Mouse (Mus musculus) macrophage (primary cell): ENCODE measurements around the gene Abhd14a. TPM values are rescaled to one million over a fixed set of nuclear protein-coding genes. Genes with fewer than 3 reads are reported as not detected.
"Not testable (repeated sequence)": the region's sequence is repeated elsewhere in the genome, so short reads cannot be mapped to it uniquely, and the experiment has no call there.

Source experiments
- H3K27ac ChIP-seq: fragments of 350-480 bp; formaldehyde crosslinking; 2 replicates; pipeline ENCODE4 v1.9.0; 2021
- H3K36me3 ChIP-seq: fragments of 350-480 bp; formaldehyde crosslinking; 2 replicates; pipeline ENCODE4 v1.9.0; 2021; ENCODE audit errors: inconsistent target
- H3K4me3 ChIP-seq: fragments of 350-480 bp; formaldehyde crosslinking; 2 replicates; pipeline ENCODE4 v1.9.0; 2021; ENCODE audit errors: inconsistent target
- H3K79me2 ChIP-seq: fragments of 350-480 bp; formaldehyde crosslinking; 2 replicates; pipeline ENCODE4 v1.9.0; 2021; ENCODE audit errors: inconsistent target
- WGBS: methylation state at CpG from one replicate; pipeline ENCODE4 v1.1.7; 2026; ENCODE audit warnings: inconsistent platforms; ENCODE audit not compliant: missing documents; 5-methylcytosine and 5-hydroxymethylcytosine counted together
- polyA plus RNA-seq: library from polyadenylated mRNA; stranded (reverse); fragments of 250-400 nt; gene quantifications from 3 replicates; pipeline ENCODE4 v1.2.4, GENCODE M21; 2018; ENCODE audit warnings: inconsistent platforms
- total RNA-seq, 78 experiments: library from RNA; depleted of rRNA; stranded (reverse); fragments of 250-400 nt; gene quantifications; 1 replicate in 9 of 78; 2 replicates in 24 of 78; 3 replicates in 43 of 78; 4 replicates in 2 of 78; pipeline ENCODE4 v1.2.4; 2018; ENCODE audit warnings: inconsistent platforms in 56 of 78

Gene Abhd14a
- 1 to 10 TPM in 20 of 26 experiments, under 1 TPM in 1, not detected in 5; 0.98 to 8.7 (median 2.8) TPM for total RNA-seq (2018; cell fraction: chromatin; rRNA removed)
- 1 to 10 TPM; 1.5 to 9.6 (median 3.8) TPM for total RNA-seq (2018; cell fraction: cytosol; rRNA removed)
- total RNA-seq (2018; cell fraction: nucleus; rRNA removed), result 10 to 100 TPM in 1 of 26 experiments, 1 to 10 TPM in 24, under 1 TPM in 1; 0.67 to 11.0 (median 2.1) TPM
- 3.5 to 10.0 TPM (median 5.9 TPM) in 3 replicates for polyA plus RNA-seq

- under 1% methylated on average over 22 of the region's 24 CpGs for WGBS
- H3K27ac ChIP-seq, result peak within 1 kb of the TSS; percentile 27; the same call in 1 of the 2 replicates
- no peaks in the 10 kb centered on the region for H3K79me2 ChIP-seq
Observed at GRCm38 (mm10) chr9:106447348-106447747, at the start of gene Abhd14a, which contains the start of gene Abhd14b. Abhd14a (minus strand) TSS chr9:106447678. Abhd14b (plus strand) TSS chr9:106447459.

GRCm38 (mm10) chr9:106487602-106488001 is 40.1 kb upstream of the Abhd14a start:
- WGBS, result 97% methylated on average over 6 of the region's 6 CpGs
- not testable (repeated sequence) for H3K27ac ChIP-seq, H3K4me3 ChIP-seq, H3K79me2 ChIP-seq
- peaks cover 26% of the 10 kb centered on the region; the same call in 1 of the 2 replicates for H3K36me3 ChIP-seq

More at GRCm38 (mm10) chr9:106447348-106447747, at the start of gene Abhd14a, which contains the start of gene Abhd14b:
- Histone ChIP-seq H3K4me3 (peak within 1 kb of the TSS; percentile 56), H3K36me3 (no peaks in the 10 kb centered on the region)

- no peak overlapping the region for H3K27ac ChIP-seq
- no peak overlapping the region for H3K4me3 ChIP-seq
- peaks cover 36% of the 10 kb centered on the region; the same call in 1 of the 2 replicates for H3K36me3 ChIP-seq
- no peaks in the 10 kb centered on the region; the same call in 1 of the 2 replicates for H3K79me2 ChIP-seq
- 94% methylated on average over 10 of the region's 10 CpGs for WGBS
Observed at GRCm38 (mm10) chr9:106485076-106485475, 37.6 kb upstream of the Abhd14a start.

- peaks cover 13% of the 10 kb centered on the region for H3K79me2 ChIP-seq
- H3K27ac ChIP-seq, result no peak overlapping the region
- WGBS, result 97% methylated on average over 17 of the region's 17 CpGs
- H3K4me3 ChIP-seq, result no peak overlapping the region
- peaks cover 36% of the 10 kb centered on the region; the same call in 1 of the 2 replicates for H3K36me3 ChIP-seq
Observed at GRCm38 (mm10) chr9:106483606-106484005, 36.1 kb upstream of the Abhd14a start.

- Histone ChIP-seq H3K4me3 (no peak overlapping the region), H3K27ac (no peak overlapping the region), H3K79me2 (peaks cover 18% of the 10 kb centered on the region), H3K36me3 (peaks cover 36% of the 10 kb centered on the region; the same call in 1 of the 2 replicates)
- WGBS, result 97% methylated on average over 10 of the region's 10 CpGs
Observed at GRCm38 (mm10) chr9:106483136-106483535, 35.7 kb upstream of the Abhd14a start.

- Histone ChIP-seq H3K27ac (no peak overlapping the region), H3K79me2 (peaks cover 22% of the 10 kb centered on the region), H3K4me3 (no peak overlapping the region), H3K36me3 (peaks cover 36% of the 10 kb centered on the region; the same call in 1 of the 2 replicates)
- WGBS, result 88% methylated on average over 14 of the region's 17 CpGs
Observed at GRCm38 (mm10) chr9:106482578-106483115, 35.2 kb upstream of the Abhd14a start.

- Histone ChIP-seq H3K27ac (no peak overlapping the region), H3K36me3 (peaks cover 36% of the 10 kb centered on the region; the same call in 1 of the 2 replicates), H3K4me3 (no peak overlapping the region), H3K79me2 (peaks cover 26% of the 10 kb centered on the region)
- WGBS, result 90% methylated on average over 12 of the region's 13 CpGs
Observed at GRCm38 (mm10) chr9:106481676-106482075, 34.2 kb upstream of the Abhd14a start.

- Histone ChIP-seq H3K36me3 (peaks cover 36% of the 10 kb centered on the region; the same call in 1 of the 2 replicates), H3K4me3 (no peak overlapping the region), H3K79me2 (peaks cover 26% of the 10 kb centered on the region), H3K27ac (no peak overlapping the region)
- 47% methylated on average over 15 of the region's 15 CpGs for WGBS
Observed at GRCm38 (mm10) chr9:106481075-106481474, 33.6 kb upstream of the Abhd14a start.

GRCm38 (mm10) chr9:106480541-106480940 is 33.1 kb upstream of the Abhd14a start:
- Histone ChIP-seq H3K4me3 (no peak overlapping the region), H3K36me3 (peaks cover 36% of the 10 kb centered on the region; the same call in 1 of the 2 replicates), H3K79me2 (peaks cover 29% of the 10 kb centered on the region), H3K27ac (no peak overlapping the region)
- WGBS, result 95% methylated on average over 6 of the region's 7 CpGs

- Histone ChIP-seq H3K4me3 (peak overlapping the region; percentile 87), H3K79me2 (peaks cover 38% of the 10 kb centered on the region), H3K27ac (no peak overlapping the region), H3K36me3 (peaks cover 24% of the 10 kb centered on the region; the same call in 1 of the 2 replicates)
- 74% methylated on average over 9 of the region's 9 CpGs for WGBS
Observed at GRCm38 (mm10) chr9:106478101-106478500, 30.6 kb upstream of the Abhd14a start.

GRCm38 (mm10) chr9:106477649-106478048 is 30.2 kb upstream of the Abhd14a start:
- H3K79me2 ChIP-seq, result peaks cover 38% of the 10 kb centered on the region
- 2% methylated on average over 16 of the region's 16 CpGs for WGBS
- no peak overlapping the region for H3K27ac ChIP-seq
- peak overlapping the region; percentile 87 for H3K4me3 ChIP-seq
- H3K36me3 ChIP-seq, result peaks cover 19% of the 10 kb centered on the region; the same call in 1 of the 2 replicates

GRCm38 (mm10) chr9:106476924-106477484 is 29.5 kb upstream of the Abhd14a start, which contains the start of gene Parp3:
Parp3 (minus strand) TSS chr9:106476949.
- H3K4me3 ChIP-seq, result peak within 1 kb of the TSS; percentile 87
- 1% methylated on average over 39 of the region's 41 CpGs for WGBS

GRCm38 (mm10) chr9:106476002-106476923 is 28.8 kb upstream of the Abhd14a start:
- H3K27ac ChIP-seq, result peak overlapping the region; percentile 94
- H3K4me3 ChIP-seq, result peak overlapping the region; percentile 72
- peaks cover 15% of the 10 kb centered on the region; the same call in 1 of the 2 replicates for H3K36me3 ChIP-seq
- WGBS, result 8% methylated on average over 16 of the region's 16 CpGs
- H3K79me2 ChIP-seq, result peaks cover 38% of the 10 kb centered on the region

More at GRCm38 (mm10) chr9:106476924-106477484, 29.5 kb upstream of the Abhd14a start, which contains the start of gene Parp3:
- peak within 1 kb of the TSS; percentile 94 for H3K27ac ChIP-seq
- peaks cover 19% of the 10 kb centered on the region; the same call in 1 of the 2 replicates for H3K36me3 ChIP-seq
- H3K79me2 ChIP-seq, result peaks cover 38% of the 10 kb centered on the region

GRCm38 (mm10) chr9:106475663-106476001 is 28.2 kb upstream of the Abhd14a start, which contains the start of gene Rrp9:
Rrp9 (plus strand) TSS chr9:106475963.
- WGBS, result 31% methylated on average over 10 of the region's 10 CpGs
- peak within 1 kb of the TSS; percentile 94 for H3K27ac ChIP-seq
- H3K79me2 ChIP-seq, result peaks cover 38% of the 10 kb centered on the region
- H3K36me3 ChIP-seq, result peaks cover 10% of the 10 kb centered on the region; the same call in 1 of the 2 replicates
- H3K4me3 ChIP-seq, result peak within 1 kb of the TSS; percentile 72
